Mouse (Mus musculus): ENCODE data around the gene Otor.

DNA sequence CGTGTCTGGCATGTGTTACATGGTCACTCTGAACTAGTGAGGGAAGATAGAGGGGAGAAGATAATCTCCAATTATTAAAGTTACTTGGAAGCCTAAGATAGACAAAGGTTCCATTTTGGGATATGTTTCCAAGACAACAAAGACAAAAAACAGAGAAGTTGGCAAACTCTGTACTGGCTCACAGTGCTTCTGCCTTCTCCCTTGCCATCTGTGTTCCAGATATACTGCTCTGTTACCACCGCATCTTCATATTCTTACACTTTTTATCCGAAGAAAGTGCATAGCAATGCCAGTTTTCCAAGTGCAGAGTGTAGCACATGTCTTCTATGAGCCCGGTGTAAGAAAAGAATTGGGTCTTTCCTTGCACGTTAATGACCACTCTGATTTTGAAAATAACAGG is 21.5 kb upstream of the Otor start:
- TF ChIP-seq CTCF (IDR thresholded peaks at IDR 0.05; ENCODE audit: borderline replicate concordance, insufficient read depth, low read depth, low read length) (no peak), POLR2A (IDR thresholded peaks at IDR 0.05; ENCODE audit: borderline replicate concordance, insufficient read depth, low read length) (no peak)
